Mouse (Mus musculus): ENCODE data around the gene Lrrc27.

Lrrc27 gene

GRCm38 (mm10) chr7:139277536-139277935 is 64.7 kb downstream of the Lrrc27 start:
- DNase-seq = no peak

GRCm38 (mm10) chr7:139279571-139279970 is 66.8 kb downstream of the Lrrc27 start:
- no peak for DNase-seq

DNA sequence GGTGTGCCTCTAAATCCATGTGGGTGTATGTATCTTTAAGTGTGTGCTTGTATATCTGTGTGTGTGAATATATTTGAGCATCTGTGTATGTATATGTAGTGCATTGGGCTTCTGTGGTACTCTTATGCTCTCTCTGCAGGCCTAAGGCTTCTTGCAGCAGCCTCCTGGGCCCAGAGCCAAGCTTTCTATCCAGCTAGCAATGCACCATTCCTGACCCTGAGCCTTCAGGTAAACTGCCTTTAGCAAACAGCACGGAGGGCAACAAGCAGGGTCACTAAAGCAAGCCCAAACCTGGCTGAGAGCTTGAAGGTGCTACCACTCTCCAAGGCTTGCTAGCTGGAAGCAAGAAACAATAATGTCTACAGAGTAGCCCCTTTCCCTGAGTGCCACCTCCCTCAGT is 67.3 kb downstream of the Lrrc27 start:
- DNase-seq = no peak

DNA sequence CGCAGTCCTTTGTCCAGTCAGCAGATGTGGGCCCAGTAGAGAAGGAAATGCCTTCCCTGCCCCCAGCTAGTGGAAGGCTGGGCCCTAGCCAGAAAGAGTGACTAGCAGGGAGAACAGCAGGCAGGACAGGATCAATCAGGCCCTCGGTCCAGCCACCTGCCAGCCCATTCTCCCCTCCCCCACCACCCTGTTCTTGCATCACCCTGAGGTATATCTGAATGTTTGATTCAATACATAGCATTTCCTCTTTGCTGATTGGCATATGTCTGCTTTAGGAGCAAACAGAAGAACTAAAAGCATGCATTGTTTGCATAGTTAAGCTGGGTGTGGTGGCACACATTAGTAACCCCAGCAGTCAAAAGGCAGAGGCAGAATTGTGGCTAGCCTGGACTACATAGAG is 68.4 kb downstream of the Lrrc27 start:
- no peak for DNase-seq

GRCm38 (mm10) chr7:139282037-139282436 is 69.2 kb downstream of the Lrrc27 start:
- DNase-seq = no peak

- no peak for DNase-seq
These were observed 72.6 kb downstream of the Lrrc27 start for GRCm38 (mm10) chr7:139285295-139285943.

DNA sequence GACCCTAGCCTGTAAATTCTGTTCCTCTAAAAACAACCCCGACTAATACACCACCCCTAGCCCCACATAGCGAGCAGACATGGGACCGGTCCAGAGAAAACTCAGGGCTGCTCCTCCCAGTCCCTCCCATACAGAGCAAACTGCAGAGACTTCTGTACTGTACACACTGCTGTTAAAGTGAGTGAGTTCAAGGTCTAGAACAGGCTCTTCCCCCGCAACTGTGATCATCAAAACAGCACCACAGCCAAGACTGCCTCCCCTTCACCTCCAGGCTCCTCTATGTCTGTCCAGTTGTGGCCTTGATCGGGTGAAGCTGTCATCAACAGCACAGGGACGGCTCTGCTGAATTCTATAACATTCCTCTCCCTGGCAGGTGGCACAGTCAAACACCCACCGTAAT is 75.8 kb downstream of the Lrrc27 start:
- no peak for DNase-seq
